Mouse (Mus musculus): Measurements from ENCODE around the gene C9orf72.

GRCm38 (mm10) chr4:35241735-35242134 is 15.8 kb upstream of the C9orf72 start:
- TF ChIP-seq CTCF (IDR thresholded peaks at IDR 0.05; ENCODE audit: borderline replicate concordance, extremely low read depth, insufficient read depth, insufficient read length): no peak
- TF ChIP-seq POLR2A (IDR thresholded peaks at IDR 0.05; ENCODE audit: borderline replicate concordance, extremely low read depth, insufficient read depth, insufficient read length, poor library complexity, severe bottlenecking): no peak

Data from brain, embryonic 14.5 days (tissue).